Mouse (Mus musculus) heart, embryonic 11.5 days (tissue): ENCODE data around the gene Mon2. TPM values are rescaled to one million over a fixed set of nuclear protein-coding genes. Genes with fewer than 3 reads are reported as not detected.

Source experiments
- microRNA counts: library from miRNA; unstranded; fragments of <30 nt; microRNA quantifications from one replicate; lab custom pipeline; 2015
- microRNA-seq: library from miRNA; unstranded; fragments of <30 nt; microRNA quantifications from one replicate; pipeline ENCODE4, GENCODE M21; 2016; ENCODE audit warnings: borderline number of aligned reads
- polyA plus RNA-seq: library from polyadenylated mRNA; unstranded; fragments of >200 nt; fragmentation: Nextera tagmentation; extraction: Ambion mirVana; gene quantifications from 2 replicates; pipeline ENCODE4 v1.2.1, GENCODE M21; 2014

The Mon2 gene
- polyA plus RNA-seq, 1 experiment from 2014 or later: 23.7 TPM

MicroRNAs within 50 kb of the gene (microRNA counts, 519-probe panel; counts per million panel counts)
- 6,529 counts per million, percentile 85 among the panel's probes with 10 or more counts for microRNA mmu-let-7i (lab: Ali Mortazavi, UCI)

Small RNA genes within 50 kb of the gene (microRNA-seq; reads per million reads assigned to microRNA genes)
- gene Mirlet7i: 18,556 reads per million, percentile 98 among the genes with 10 or more reads in this experiment

Other genes with a start within 250 kb of the Mon2 start
- 85.9 and 89.3 TPM in 2 replicates for gene Usp15, start 120.5 kb upstream of the Mon2 start, polyA plus RNA-seq
- 0.14 and 1.2 TPM in 2 replicates for gene Fam19a2, start 187.5 kb upstream of the Mon2 start, polyA plus RNA-seq